Mouse (Mus musculus): ENCODE measurements around the gene Gm44503. TPM values are rescaled to one million over a fixed set of nuclear protein-coding genes. Genes with fewer than 3 reads are reported as not detected.

Gm44503 gene
- polyA plus RNA-seq, 1 experiment from 2014 or later: not detected

Small RNAs within 50 kb of the gene (microRNA-seq; reads per million reads assigned to microRNA genes)
- gene Gm27353: not detected

Other genes starting within 250 kb of the Gm44503 start
- 0.45 and 0.47 TPM in 2 replicates for gene Prtg, start 152.0 kb upstream of the Gm44503 start, polyA plus RNA-seq (2015; fragmentation: Nextera tagmentation; extraction: Ambion mirVana)
- gene Pygo1, start 33.2 kb upstream of the Gm44503 start, polyA plus RNA-seq (2015; fragmentation: Nextera tagmentation; extraction: Ambion mirVana): 13.8 and 15.5 TPM in 2 replicates
- gene Dyx1c1, start 67 bp upstream of the Gm44503 start, polyA plus RNA-seq (2015; fragmentation: Nextera tagmentation; extraction: Ambion mirVana): 1.9 and 2.5 TPM in 2 replicates
- 20.3 and 22.9 TPM in 2 replicates for gene Ccpg1os, start 26.5 kb downstream of the Gm44503 start, polyA plus RNA-seq (2015; fragmentation: Nextera tagmentation; extraction: Ambion mirVana)
- gene Ccpg1, start 26.6 kb downstream of the Gm44503 start, polyA plus RNA-seq (2015; fragmentation: Nextera tagmentation; extraction: Ambion mirVana): 46.2 and 46.9 TPM in 2 replicates
- 15.1 and 17.2 TPM in 2 replicates for gene Pigb, start 81.5 kb downstream of the Gm44503 start, polyA plus RNA-seq (2015; fragmentation: Nextera tagmentation; extraction: Ambion mirVana)
- 3.1 and 3.7 TPM in 2 replicates for gene Rab27a, start 86.0 kb downstream of the Gm44503 start, polyA plus RNA-seq (2015; fragmentation: Nextera tagmentation; extraction: Ambion mirVana)
- 0.22 and 0.28 TPM in 2 replicates for gene Khdc3, start 143.0 kb downstream of the Gm44503 start, polyA plus RNA-seq (2015; fragmentation: Nextera tagmentation; extraction: Ambion mirVana)
- not detected in 2 replicates for gene Gm20509, start 143.6 kb downstream of the Gm44503 start, polyA plus RNA-seq (2015; fragmentation: Nextera tagmentation; extraction: Ambion mirVana)
- 96.0 and 100 TPM in 2 replicates for gene Rsl24d1, start 154.6 kb downstream of the Gm44503 start, polyA plus RNA-seq (2015; fragmentation: Nextera tagmentation; extraction: Ambion mirVana)

Data from midbrain, embryonic 15.5 days (tissue).